Mouse (Mus musculus): Measurements from ENCODE around the gene Tuba1b.
A peak's percentile ranks its signal among the peaks of the same experiment; 100 is the strongest.
"Not testable (repeated sequence)": the region's sequence is repeated elsewhere in the genome, so short reads cannot be mapped to it uniquely, and the experiment has no call there.

Tuba1b gene

DNA sequence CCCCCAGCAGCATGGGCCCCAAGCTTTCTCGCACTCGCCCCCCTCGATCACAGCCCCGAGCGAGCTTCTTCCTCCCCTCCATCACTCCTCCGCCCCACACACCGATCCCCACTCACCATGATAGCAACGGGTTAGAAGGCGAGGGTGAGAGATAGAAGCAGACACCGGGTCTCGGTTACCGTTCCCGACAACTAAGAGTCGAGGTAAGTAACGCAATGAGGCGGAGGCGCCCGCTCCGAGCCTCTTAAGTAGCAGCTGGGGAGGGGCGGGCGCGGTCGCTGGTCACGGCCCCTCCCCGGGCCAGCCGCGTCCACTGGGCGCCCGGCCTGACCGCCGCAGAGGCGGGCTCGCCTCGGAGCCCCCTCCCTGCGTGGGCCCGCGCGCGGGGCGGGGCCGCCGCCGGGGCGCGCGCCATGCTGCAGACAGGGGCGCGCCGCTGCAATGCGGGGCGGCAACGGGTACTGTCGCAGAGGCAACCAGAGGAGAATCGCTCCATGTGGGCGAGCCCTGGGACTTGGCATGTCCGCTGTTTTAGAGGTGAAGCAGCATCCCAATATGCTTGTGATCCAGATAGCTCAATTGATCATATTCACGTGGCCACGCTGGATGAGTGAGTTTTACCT is at the start of gene Tuba1b:
Gene Tuba1b, minus strand, starts transcription at position 349 of the 623 bp plus-strand sequence.
- DNase-seq (ENCODE audit: low read depth, low spot score), result peak; percentile 86

DNA sequence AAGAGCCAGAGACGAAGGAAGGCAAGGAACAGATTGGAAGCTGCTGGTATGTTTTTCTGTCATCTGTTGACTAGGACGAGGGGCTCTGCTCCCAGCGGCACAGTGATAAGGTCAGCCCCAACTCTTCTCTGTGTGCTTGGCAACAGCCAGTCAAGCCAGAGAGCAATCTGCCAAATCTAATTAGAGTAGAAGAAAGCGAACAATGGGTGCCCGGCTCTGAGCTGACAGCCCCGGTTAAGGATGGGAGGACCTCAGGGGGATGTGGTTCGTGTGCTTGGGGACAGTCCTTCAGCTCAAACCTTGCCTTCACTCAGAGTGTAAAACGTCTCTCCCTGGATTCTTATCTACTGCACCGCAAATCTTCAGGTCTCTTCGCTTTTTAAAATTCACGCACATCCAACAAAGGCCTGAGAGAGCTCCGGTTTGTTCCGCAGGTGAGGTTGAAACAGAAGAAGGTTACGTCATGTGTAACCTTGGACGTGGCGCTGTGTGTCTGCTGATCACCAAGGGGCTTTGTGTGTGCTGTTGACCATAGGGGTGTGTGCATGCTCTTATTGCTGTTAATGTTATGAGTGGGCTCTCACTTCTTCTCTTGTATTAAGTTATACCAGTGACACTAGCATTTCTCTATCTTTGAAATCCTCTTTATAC is 49.2 kb upstream of the Tuba1b start:
- no peak for DNase-seq (ENCODE audit: low read depth, low spot score)

DNA sequence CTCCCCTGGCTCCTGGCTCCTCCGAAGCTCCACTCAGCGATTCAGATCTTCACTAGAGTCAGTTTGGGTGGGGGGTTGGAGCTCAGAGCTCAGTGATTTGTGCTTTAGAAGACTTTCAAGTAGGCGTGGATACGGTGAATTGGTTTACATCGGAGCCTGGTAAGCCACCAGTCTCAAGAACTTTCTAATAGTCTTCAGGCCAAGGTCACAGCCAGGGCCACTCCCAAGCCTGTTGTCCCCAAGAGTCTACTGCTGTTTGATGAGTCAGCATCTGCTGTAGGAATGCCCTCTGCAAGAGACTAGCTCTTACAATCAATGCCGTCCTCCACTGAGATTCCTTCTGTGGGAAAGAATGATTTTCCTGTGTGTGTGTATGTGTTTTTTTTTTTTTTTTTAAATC is 47.7 kb upstream of the Tuba1b start:
- no peak for DNase-seq (ENCODE audit: low read depth, low spot score)

GRCm38 (mm10) chr15:98980012-98980614 is 45.7 kb upstream of the Tuba1b start:
- no peak for DNase-seq (ENCODE audit: low read depth, low spot score)

GRCm38 (mm10) chr15:98978409-98979172 is 44.2 kb upstream of the Tuba1b start:
- DNase-seq (ENCODE audit: low read depth, low spot score), result no peak

DNA sequence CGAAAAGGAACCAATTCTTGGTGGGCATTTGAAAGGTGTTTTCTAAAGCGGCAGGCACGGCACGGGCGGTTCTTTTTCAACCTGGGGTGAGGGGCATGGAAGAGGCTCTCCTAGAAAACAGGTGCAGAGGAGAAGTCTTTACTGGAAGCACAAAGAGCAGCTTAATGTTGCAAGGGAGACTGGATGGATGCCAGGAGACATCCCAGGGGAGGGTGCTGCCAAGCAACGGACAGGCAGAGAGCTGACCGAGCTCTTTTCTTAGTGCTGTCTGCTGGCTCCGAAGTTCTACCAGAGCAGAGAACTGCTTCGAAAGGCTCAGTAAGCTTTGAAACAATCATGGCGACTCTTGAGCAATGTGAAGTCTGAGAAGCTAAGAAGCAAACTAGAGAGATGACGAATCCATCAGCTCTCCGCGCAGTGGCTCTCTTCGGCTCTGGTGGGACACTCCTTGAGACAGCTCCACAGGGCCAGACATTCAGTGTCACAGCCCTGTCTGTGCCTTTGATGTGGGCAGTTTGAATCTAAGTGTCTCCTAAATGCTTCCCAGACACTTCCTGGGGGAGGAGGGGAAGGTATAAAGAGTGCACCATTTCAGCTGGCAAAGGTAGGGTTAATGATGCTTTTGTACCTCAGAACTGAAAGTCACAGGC is 43.5 kb upstream of the Tuba1b start:
- no peak for DNase-seq (ENCODE audit: low read depth, low spot score)

GRCm38 (mm10) chr15:98976763-98977758 is 42.7 kb upstream of the Tuba1b start:
- DNase-seq (ENCODE audit: low read depth, low spot score), result no peak

DNA sequence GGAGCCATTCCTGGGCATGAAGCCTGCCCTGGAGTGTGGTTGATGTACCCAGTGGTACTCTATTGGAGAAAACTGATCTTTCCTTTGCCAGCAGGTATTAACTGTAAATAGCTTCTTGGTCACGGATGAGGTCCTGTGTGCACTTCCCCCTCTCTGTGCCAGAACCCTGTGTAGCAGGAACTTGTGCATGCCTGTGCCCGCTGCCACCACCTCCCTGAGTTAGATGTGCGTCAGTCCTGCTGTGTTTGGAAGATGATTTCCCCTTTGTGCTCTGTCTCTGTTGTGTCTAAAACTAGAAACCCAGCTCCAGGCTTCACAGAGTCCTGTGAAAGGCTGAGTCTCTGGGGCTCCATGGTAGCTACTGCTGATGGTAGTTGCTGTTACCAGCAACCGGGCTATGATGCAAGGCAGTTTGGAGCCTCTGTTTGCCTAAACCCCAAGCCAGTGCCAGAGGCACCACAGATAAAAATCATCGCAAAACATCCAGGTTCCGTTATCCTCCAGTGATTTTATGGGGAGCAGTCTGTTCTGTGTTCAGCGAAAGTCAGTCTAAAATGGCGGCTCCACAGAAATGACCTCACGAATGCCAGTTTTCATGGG is 38.8 kb upstream of the Tuba1b start:
- no peak for DNase-seq (ENCODE audit: low read depth, low spot score)

DNA sequence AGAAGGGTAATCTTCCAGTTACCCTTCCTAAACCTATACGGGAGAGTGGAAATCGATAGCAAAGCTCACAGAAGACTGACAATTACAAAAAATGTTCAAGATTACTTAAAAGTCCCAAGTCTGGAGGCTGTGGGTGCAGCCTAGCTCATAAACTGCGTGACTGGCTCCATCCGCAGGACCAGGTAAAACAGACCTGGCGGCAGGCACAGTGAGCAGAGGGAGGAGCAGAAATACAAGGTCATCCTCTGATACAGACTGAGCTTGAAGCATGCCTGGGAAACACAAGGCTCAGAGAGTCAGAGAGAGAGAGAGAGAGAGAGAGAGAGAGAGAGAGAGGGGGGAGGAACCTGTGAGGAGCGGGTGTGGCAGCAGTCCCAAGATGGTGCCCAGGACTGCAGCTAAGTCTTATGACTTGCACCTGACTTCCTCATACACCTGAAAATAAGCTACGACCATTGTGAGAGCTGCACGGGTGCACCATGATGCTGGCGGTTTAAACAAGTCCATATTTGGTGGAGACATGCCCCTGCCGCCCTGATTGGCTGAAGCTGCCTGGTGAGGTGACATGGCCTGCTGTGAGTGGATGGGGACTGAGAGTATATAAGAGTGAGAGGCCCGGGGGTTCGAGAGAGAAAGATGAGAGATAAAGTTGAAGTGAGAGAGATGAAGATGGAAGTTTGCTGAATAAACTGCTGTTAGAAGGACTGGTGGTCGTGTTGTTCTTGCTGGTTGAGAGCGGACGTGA is 37.4 kb upstream of the Tuba1b start:
- DNase-seq (ENCODE audit: low read depth, low spot score), result not testable (repeated sequence)

- no peak for DNase-seq (ENCODE audit: low read depth, low spot score)
These were observed 36.7 kb upstream of the Tuba1b start for GRCm38 (mm10) chr15:98971111-98971510.

DNA sequence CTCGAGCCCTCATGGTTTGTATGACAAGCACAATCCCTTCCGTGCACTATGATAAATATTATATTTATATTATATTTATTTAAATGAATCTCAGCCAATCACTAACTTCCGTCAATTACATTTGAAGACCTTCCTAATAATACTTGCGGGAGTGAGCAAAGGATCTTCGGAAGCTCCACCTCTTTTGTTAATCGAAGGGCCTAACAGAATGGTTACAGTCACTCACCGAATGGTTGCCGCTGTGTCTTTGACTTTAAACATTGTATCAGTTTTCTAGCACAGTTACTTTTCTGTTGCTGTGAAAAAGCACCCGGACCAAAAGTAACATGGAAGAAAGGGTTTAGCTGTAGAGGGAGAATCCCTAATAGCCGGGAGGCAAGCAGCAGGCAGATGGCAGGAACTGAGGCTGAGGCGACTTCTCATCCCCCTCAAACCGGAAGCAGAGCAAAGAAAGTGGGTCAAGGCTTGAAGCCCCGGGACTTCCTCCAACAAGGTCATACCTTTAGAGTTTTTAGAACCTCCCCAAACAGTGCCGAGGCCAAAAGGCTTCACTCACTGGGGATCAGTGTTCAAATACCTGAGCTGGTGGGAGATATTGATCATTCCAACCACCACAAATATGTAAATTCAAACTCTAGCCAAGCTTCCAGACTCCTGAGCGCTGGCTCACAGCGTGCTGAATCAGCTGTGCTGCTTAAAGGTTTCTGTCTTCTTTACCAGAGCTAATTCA is 35.2 kb upstream of the Tuba1b start:
- no peak for DNase-seq (ENCODE audit: low read depth, low spot score)

DNA sequence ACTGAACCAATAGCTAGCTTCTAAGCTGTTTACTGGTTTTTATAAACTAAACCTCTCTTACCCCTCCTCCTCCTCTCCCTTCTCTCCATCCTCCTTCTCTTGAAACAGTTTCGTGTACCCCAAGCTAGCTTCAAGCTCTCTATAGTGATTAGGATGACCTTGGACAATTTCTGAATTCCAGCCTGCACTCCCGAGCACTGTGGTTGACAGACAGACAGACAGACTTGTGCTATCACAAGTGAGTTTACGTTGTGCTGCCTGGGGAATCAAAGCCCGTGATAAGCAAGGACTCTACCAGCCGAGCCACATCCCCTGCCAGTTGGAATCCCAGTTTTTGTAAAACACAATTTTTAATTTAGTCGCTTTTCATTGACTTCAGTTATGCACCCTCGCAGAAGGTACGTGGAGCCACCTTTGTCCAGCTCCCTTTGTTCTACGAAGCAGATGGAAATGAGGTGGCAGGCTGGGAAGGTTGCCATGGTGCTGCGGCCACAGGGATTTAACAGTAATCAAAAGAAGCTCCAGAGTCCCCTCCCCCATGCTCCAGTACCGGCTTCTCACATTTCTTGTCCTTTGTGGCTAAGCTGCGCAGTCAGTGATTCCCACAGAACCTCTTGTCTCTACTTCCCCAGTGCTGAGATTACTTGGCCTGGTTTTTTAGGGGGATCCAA is 34.5 kb upstream of the Tuba1b start:
- DNase-seq (ENCODE audit: low read depth, low spot score), result peak; percentile 75

DNA sequence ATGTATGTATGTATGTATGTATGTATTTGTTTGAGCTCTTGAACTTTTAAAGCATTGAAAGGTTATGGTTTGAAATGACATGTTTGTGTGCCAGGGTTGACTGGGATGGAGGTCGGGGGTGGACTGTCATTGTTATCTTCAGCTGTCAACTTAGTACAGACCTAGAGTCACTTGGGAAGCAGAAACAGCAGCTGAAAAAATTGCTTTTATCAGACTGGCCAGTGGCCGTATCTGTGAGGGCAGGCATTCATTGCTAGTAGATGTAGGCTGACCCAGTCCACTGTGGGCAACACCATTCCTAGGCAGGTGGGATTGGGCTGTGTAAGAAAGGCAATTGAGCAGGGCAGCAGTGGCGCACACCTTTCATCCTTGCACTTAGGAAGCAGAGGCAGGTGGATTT is 25.2 kb upstream of the Tuba1b start:
- no peak for DNase-seq (ENCODE audit: low read depth, low spot score)

- no peak for DNase-seq (ENCODE audit: low read depth, low spot score)
These were observed 24.6 kb upstream of the Tuba1b start for GRCm38 (mm10) chr15:98958901-98959420.

DNA sequence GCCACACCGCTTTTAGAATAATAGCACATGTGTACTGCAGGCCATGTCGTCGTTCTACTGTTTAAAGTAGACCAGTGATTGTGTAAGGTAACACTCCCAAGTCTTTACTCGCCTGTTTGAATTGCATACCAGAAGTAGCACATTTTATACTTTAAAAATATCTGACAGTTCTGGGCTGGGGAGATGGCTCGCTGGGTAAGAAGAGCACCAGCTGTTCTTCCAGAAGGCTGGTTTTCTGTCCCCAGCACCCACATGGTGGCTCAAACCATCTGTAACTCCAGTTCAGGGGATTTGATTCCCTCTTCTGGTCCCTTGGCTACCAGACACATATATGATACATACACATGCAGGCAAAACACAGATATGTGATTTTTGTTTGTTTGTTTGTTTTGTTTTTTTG is 23.1 kb upstream of the Tuba1b start:
- no peak for DNase-seq (ENCODE audit: low read depth, low spot score)

DNA sequence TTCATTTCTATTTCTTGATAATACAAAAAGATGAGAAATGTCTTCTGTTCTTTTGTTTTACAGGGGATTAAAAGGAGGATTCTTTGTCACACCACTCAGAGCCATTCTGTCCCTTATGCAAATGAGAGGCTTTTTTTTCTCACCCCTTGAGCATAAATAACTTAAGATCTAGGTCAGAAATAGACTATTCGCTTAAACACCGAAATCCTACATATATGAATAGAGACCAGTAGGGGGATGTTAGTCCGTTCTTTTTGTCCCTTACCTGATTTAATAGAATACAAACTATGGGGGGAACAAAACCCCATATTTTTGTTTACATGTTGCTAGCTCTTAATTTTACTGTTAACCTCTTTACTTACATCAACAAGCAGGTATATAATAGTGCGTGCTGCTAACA is 21.6 kb upstream of the Tuba1b start:
- no peak for DNase-seq (ENCODE audit: low read depth, low spot score)

DNA sequence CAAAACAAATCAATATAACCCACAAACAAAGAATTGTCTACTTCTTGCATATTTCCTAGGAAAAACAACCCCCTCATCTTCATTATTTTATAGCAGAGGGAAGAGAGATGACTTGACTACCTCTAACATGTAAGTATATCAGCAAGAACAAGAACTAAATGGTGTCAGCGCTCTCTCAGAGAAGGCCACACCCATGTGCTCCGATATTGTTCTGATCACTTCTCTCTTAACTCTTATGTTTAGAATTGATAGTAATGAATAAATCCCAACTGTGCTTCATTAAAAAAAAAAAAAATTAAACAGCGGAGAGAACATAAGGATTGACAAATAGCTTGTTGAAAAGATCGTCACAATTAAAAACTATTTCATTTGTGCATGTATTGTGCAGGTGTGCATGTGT is 21.0 kb upstream of the Tuba1b start:
- no peak for DNase-seq (ENCODE audit: low read depth, low spot score)
